Mouse (Mus musculus) adrenal gland, postnatal 25 days (tissue): ENCODE data around the gene Kctd6. TPM values are rescaled to one million over a fixed set of nuclear protein-coding genes. Genes with fewer than 3 reads are reported as not detected.
A peak's percentile ranks its signal among the peaks of the same experiment; 100 is the strongest.

Experiments used
- DNase-seq: peaks from one replicate; pipeline ENCODE4 v3.0.0; 2021; ENCODE audit warnings: mixed read lengths
- total RNA-seq: library from RNA; stranded (reverse); gene quantifications from 2 replicates; pipeline ENCODE4 v1.2.3, GENCODE M21; 2021

The Kctd6 gene
- total RNA-seq, 1 experiment from 2014 or later, result 13.7 TPM

DNA sequence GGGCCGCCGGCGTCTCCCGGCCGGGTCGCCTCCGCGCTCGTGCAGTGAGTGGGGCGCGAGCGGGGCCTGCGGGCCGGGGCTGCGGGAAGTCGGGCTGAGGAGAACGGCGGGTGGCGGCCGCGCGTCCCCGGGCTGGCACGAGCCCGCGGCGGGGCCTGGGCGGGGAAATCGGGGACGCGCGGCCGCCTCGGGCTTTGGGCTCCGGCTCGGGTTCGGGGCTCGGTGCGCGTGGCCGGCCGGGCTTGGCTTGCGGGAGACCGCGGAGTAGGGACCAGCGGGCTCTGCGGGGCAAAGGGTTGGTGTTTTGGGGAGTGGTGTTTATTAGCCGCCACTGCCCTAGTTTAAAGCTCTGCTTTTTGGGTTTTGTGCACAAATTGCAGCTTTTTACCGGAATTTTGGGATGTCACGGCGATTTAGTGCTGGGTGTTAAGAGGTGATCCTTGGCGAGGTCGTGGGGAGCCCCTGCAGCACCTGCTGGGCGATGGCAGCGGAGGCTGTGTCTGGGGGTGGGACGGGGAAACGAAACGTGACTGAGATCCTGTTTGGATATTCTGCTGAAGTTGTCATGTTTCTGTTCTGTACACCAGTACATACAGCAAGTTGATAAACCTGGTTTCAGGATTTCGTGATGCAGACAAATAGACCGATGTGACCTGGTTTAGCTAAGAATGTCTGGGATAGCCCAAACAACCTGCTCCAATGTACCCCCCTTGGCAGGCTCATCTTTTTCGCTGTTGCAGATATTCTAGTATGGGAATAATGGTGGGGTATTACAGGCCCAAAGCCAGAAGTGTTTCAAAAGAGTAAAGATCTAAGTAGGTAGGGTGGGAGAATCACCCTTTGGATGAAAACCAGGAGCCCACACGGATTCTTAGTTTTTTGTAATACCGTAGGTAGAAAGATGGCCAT is 613 bp downstream of the Kctd6 start:
- peak; percentile 85 for DNase-seq

- DNase-seq, result no peak
These were observed 1.4 kb downstream of the Kctd6 start for GRCm38 (mm10) chr14:8215208-8215778.

DNA sequence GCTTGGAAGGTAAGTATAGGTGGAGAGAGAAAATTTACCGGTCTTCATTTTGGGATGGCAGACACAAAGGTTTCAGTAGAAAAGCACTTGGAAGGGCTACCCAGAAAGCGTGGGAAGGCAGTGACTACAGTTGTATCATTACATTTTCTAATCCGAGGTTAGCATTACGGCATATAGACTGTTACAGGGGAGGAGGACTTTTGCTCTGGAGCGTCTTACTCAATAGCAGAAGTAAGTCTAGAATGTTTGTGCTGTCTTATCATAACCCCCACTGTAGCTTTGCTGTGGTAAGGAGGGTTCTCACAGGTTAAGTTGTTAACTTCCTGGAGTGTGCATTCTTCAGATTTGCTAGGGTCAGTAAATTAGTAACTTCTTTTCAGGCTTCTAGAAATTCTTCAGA is 2.2 kb downstream of the Kctd6 start:
- DNase-seq, result no peak

- no peak for DNase-seq
These were observed 4.3 kb downstream of the Kctd6 start for GRCm38 (mm10) chr14:8218238-8218637.

GRCm38 (mm10) chr14:8218730-8219380 is 4.9 kb downstream of the Kctd6 start:
- no peak for DNase-seq

- DNase-seq, result no peak
These were observed 5.9 kb downstream of the Kctd6 start for GRCm38 (mm10) chr14:8219876-8220275.

GRCm38 (mm10) chr14:8220306-8220705 is 6.4 kb downstream of the Kctd6 start:
- DNase-seq, result no peak

- no peak for DNase-seq
These were observed 7.0 kb downstream of the Kctd6 start for GRCm38 (mm10) chr14:8220912-8221311.

GRCm38 (mm10) chr14:8222561-8222960 is 8.6 kb downstream of the Kctd6 start:
- DNase-seq, result no peak

DNA sequence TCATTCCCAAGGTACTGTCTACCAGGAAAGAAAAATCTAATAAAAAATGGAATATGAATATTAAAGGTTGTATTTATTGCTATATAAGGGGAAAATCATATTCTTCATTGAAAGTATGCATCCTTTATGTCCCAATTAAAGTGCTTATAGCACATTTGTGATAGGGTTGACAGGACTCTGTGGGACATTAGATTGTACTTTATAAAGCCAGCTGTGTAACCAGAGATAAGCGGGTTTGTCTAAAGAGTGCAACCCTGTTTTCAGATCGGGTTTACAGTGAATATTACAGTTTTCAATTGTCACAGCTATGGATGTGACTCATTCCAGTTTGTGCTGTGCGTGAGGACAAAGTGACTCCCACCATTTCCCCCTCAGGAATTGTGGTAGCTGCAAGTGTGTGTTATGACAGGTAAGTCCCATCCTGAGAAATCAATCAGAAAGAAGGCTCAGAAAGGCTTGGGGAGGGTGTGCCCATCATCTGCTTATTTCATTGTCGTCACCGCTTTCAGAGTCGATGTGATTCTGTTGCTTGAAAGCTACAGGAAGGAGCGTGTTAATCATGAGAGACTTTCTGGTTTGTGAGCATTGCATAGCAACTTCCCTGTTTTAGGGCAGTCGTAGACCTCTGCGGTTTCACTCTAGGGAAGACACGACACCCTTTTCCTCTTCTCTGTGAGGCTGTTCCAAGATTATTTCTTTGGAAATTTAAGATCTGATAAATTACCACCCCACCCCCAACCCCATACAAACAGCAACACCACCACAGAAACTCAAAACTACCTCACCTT is 9.8 kb downstream of the Kctd6 start:
- no peak for DNase-seq

DNA sequence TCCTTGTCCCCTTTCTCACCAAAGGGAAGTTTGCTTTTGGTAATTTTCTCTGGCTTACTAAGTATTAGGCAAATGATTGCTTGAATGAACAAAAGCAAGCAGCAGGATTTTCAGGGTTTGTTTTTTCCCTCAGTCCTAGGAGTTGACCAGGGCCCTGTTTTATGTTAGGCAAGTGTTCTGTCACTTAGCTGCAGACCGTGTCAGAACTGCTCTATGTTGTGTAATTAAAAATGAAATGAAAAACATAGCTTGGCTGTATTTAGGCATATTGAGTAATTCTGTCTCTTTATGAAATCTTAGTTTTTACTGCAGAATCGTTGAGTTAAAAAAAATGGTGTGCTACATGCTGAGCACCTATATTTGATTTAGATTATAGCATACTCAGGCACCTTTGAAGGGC is 10.9 kb downstream of the Kctd6 start:
- no peak for DNase-seq

GRCm38 (mm10) chr14:8229367-8230019 is 15.6 kb downstream of the Kctd6 start:
- no peak for DNase-seq

- no peak for DNase-seq
These were observed 18.4 kb downstream of the Kctd6 start for GRCm38 (mm10) chr14:8232155-8232910.

DNA sequence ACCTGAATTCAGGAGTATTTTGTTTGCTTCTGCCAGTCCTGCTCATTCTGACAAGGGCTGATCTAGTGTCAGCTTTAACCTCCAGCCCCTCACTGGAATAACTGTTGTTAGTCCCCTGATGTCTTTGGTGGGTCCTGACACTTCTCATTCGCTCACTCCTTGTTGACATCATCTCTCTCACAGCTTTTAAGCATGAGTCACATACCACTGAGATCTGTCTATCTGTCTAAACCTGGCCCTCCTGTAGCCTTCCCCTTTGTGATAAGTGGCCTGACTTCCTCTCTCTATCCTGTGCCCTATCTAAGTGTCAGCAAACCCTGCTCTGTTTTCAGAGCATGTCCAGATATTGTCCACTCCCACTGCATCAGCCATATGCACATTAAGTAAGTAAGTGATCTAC is 19.3 kb downstream of the Kctd6 start:
- DNase-seq, result no peak

DNA sequence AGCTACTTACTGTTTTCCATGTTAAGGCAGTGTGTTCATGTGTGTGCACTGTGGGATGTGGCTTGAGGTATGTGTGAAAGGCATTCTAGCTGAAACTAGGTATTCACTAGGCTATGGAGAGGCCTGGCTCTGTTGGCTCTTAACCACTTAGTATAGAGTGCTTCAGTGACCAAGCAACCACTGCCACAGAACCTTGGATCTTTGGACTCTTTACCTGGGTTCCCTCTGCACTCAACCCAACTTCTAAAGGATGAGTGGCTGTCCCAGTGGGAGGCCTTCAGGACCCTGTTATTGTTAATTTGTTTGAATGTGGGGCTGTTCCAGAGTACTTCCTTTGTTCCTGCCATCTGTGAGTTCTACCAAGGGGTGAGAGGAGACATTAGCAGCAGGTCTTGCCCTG is 27.9 kb downstream of the Kctd6 start:
- DNase-seq, result no peak

- peak; percentile 37 for DNase-seq
These were observed 28.5 kb downstream of the Kctd6 start for GRCm38 (mm10) chr14:8242388-8242920.

- DNase-seq, result no peak
These were observed 29.4 kb downstream of the Kctd6 start for GRCm38 (mm10) chr14:8243136-8243888.

DNA sequence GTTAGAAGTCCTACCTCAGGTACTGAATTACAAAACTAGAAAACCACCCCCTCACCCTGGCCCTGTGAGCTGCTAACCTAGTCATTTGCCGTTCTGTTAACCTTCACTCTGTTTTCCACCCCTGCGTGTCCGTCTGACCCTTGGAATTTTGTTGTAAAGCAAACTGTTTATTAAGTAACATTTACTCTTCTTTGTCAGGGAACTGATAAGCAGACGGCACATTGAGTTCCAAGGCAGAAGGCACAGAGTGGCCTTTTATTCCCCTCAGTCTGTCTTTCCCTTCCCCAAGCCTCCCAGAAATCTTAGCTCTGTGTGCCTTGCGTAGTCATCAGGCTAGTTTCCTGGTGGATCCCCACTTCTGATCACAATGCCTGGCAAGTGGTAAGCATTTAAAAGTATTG is 30.3 kb downstream of the Kctd6 start:
- no peak for DNase-seq

DNA sequence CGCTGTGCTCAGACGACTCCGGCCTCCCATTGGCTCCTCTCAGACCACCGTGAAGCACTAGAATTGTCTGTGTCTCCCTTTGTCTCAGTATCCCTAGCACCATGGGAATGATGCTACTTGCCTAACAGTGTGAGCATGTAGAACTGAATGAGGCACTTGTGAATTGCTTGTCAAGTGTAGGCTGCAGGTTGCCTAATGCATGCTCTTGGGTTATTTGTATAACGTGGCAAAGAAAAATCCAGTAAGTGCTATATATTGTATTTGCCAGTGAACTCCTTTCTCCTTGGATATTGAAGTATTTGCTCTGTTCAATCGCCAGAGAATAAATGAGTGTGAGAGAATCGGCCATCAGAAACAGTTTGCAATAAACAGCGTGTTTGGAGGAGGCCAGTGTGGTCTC is 32.9 kb downstream of the Kctd6 start:
- DNase-seq, result no peak

DNA sequence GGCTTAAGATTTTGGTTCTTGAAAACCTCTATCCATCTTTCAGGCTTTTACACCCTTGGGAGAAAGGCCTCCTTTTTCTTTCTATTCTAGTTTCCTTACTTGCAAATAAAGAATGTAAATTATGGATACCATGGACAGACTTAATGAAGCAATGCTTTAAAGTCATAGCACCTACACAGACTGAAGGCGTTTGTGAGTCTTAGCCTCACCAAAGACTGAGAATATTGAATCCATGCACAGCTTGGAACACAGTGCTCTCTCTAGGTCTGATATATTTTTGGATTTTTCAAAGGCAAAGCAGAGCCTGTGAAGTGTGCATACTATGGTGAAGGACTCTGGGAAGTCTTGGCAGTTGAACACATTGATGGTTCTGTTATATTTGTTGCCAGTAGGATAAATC is 35.3 kb downstream of the Kctd6 start:
- no peak for DNase-seq
